Mouse (Mus musculus) bone marrow, adult 2 months (tissue): ENCODE results near the gene Kdm4b.

Source experiments
- CTCF ChIP-seq: fragments of 200-500 bp; IDR thresholded peaks from 2 replicates; pipeline ENCODE4 v1.5.1; 2011; ENCODE audit warnings: low read length, control low read depth; ENCODE audit not compliant: control insufficient read depth, insufficient read depth
- POLR2A ChIP-seq: fragments of 200-500 bp; IDR thresholded peaks from 2 replicates; pipeline ENCODE4 v1.6.1; 2011; ENCODE audit warnings: low read depth, mild to moderate bottlenecking, control low read depth, low read length, borderline replicate concordance; ENCODE audit not compliant: control insufficient read depth

DNA sequence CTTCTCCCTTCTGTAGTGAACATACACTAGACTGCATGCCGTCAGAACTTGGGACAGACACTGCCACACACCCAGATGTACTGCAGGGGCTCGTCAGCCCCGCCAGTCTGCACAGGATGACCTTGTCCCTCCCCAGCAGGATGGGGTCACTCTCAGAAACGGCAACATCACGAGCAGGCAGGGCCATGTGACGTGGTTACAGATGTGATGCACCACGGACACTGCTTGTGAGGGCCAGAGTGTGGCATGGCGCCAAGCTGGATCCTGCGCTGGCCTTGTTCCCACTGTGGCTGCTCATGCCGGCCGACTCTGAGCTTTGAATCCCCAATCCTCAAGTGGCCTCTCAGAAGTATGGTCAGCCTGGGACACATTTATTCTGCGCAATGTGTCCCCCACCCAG lies 92.4 kb downstream of the Kdm4b start:
- no peak for TF ChIP-seq CTCF
- TF ChIP-seq POLR2A = no peak
